Mouse (Mus musculus): ENCODE measurements at regions not wholly inside any gene's neighbourhood (a gene's known extent, or its start where the extent isn't known, plus 50 kb on each side); places are given as distances from the start of the nearest gene placed in this dataset.

- Histone ChIP-seq H3K9me3 (ENCODE audit: control insufficient read depth, low read length) (no peaks in the 10 kb centered on the region), H3K36me3 (ENCODE audit: control insufficient read depth, insufficient read depth, low read length) (no peaks in the 10 kb centered on the region), H3K4me3 (ENCODE audit: low read length) (no peak overlapping the region), H3K27me3 (replicated peaks; ENCODE audit: control insufficient read depth, insufficient read depth, low read length) (no peaks in the 10 kb centered on the region), H3K4me2 (ENCODE audit: low read length) (no peak overlapping the region), H3K27ac (ENCODE audit: low read depth, low read length) (no peak overlapping the region), H3K4me1 (ENCODE audit: control insufficient read depth, insufficient read depth, low read depth, low read length) (no peaks in the 10 kb centered on the region), H3K9ac (ENCODE audit: low read depth, low read length) (no peak overlapping the region)
- peak; percentile 86 for ATAC-seq
- WGBS, result 61% methylated on average over 3 of the region's 3 CpGs
These were observed 136.7 kb upstream of the Cxxc4 start for GRCm38 (mm10) chr3:134099471-134100125.

DNA sequence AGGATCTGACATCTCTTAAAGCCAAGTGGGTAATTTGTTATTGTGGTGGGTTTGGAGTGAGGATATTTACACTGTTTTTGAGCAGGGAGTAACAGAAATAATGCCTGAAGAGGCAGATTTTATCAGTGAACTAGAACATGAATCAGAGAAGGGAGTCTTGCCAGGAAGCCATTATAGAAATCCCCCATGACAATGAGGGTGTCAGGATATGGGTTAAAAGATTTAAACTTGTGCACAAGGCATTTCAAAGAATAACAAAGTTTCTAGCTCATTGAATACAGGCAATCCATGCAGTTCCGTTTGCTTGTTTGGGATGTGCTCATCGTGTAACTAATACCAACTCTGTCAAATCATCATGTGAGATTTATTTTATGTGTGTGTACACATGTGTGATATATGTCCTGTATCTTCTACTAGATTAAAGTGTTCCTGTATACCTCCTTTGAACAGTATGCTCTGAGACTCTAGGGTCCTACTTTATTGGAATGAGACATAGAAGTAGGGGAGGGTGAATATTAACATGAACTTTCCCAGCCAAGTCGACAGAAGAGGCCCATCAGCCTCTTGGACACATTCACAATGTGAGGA is 134.0 kb upstream of the Cxxc4 start:
- no peak for ATAC-seq
- no peak overlapping the region for H3K9ac ChIP-seq (ENCODE audit: low read depth, low read length)
- WGBS, result 71% methylated on average over 3 of the region's 3 CpGs
- H3K27ac ChIP-seq (ENCODE audit: low read depth, low read length), result no peak overlapping the region
- H3K4me3 ChIP-seq (ENCODE audit: low read length), result no peak overlapping the region
- no peaks in the 10 kb centered on the region for H3K36me3 ChIP-seq (ENCODE audit: control insufficient read depth, insufficient read depth, low read length)
- H3K4me1 ChIP-seq (ENCODE audit: control insufficient read depth, insufficient read depth, low read depth, low read length), result no peaks in the 10 kb centered on the region
- H3K27me3 ChIP-seq (replicated peaks; ENCODE audit: control insufficient read depth, insufficient read depth, low read length), result no peaks in the 10 kb centered on the region
- H3K4me2 ChIP-seq (ENCODE audit: low read length), result no peak overlapping the region
- no peaks in the 10 kb centered on the region for H3K9me3 ChIP-seq (ENCODE audit: control insufficient read depth, low read length)

DNA sequence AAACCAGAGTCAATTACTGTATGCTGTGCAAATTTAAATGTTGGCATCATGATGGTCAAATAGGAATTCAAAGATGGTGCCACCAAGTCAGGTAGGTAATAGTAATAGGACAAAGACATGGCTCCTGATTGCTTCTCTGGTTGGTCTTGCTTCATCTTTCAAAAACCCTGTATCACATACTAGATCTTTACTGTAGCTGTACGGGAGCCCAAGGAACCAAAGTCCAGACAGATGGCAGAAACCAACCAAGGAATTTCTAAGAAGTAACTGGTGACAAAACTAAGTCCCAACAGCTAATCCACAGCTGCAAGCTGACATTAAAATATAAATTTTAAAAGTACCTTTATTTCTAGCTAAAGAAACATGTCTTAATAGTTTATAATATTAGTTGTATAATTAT is 131.7 kb upstream of the Cxxc4 start:
- WGBS, result 88% methylated on average over 1 of the region's 1 CpGs
- no peaks in the 10 kb centered on the region for H3K36me3 ChIP-seq (ENCODE audit: control insufficient read depth, insufficient read depth, low read length)
- H3K27me3 ChIP-seq (replicated peaks; ENCODE audit: control insufficient read depth, insufficient read depth, low read length), result no peaks in the 10 kb centered on the region
- ATAC-seq, result no peak
- no peak overlapping the region for H3K4me2 ChIP-seq (ENCODE audit: low read length)
- no peaks in the 10 kb centered on the region for H3K4me1 ChIP-seq (ENCODE audit: control insufficient read depth, insufficient read depth, low read depth, low read length)
- H3K9ac ChIP-seq (ENCODE audit: low read depth, low read length), result no peak overlapping the region
- no peak overlapping the region for H3K4me3 ChIP-seq (ENCODE audit: low read length)
- no peak overlapping the region for H3K27ac ChIP-seq (ENCODE audit: low read depth, low read length)
- H3K9me3 ChIP-seq (ENCODE audit: control insufficient read depth, low read length), result no peaks in the 10 kb centered on the region

- H3K9me3 ChIP-seq (ENCODE audit: control insufficient read depth, low read length), result no peaks in the 10 kb centered on the region
- WGBS, result 86% methylated on average over 2 of the region's 2 CpGs
- H3K4me3 ChIP-seq (ENCODE audit: low read length), result no peak overlapping the region
- H3K27me3 ChIP-seq (replicated peaks; ENCODE audit: control insufficient read depth, insufficient read depth, low read length), result no peaks in the 10 kb centered on the region
- H3K4me1 ChIP-seq (ENCODE audit: control insufficient read depth, insufficient read depth, low read depth, low read length), result no peaks in the 10 kb centered on the region
- H3K27ac ChIP-seq (ENCODE audit: low read depth, low read length), result no peak overlapping the region
- H3K4me2 ChIP-seq (ENCODE audit: low read length), result no peak overlapping the region
- no peak for ATAC-seq
- H3K36me3 ChIP-seq (ENCODE audit: control insufficient read depth, insufficient read depth, low read length), result no peaks in the 10 kb centered on the region
- H3K9ac ChIP-seq (ENCODE audit: low read depth, low read length), result no peak overlapping the region
These were observed 131.2 kb upstream of the Cxxc4 start for GRCm38 (mm10) chr3:134105112-134105511.

GRCm38 (mm10) chr3:134105567-134105966 is 130.7 kb upstream of the Cxxc4 start:
- no peak for ATAC-seq
- H3K4me1 ChIP-seq (ENCODE audit: control insufficient read depth, insufficient read depth, low read depth, low read length), result no peaks in the 10 kb centered on the region
- WGBS, result 67% methylated on average over 3 of the region's 3 CpGs

GRCm38 (mm10) chr3:134114501-134114900 is 121.8 kb upstream of the Cxxc4 start:
- 33% methylated on average over 1 of the region's 1 CpGs for WGBS
- no peaks in the 10 kb centered on the region for H3K4me1 ChIP-seq (ENCODE audit: control insufficient read depth, insufficient read depth, low read depth, low read length)
- H3K36me3 ChIP-seq (ENCODE audit: control insufficient read depth, insufficient read depth, low read length), result no peaks in the 10 kb centered on the region
- H3K4me2 ChIP-seq (ENCODE audit: low read length), result no peak overlapping the region
- no peaks in the 10 kb centered on the region for H3K27me3 ChIP-seq (replicated peaks; ENCODE audit: control insufficient read depth, insufficient read depth, low read length)
- ATAC-seq, result no peak
- no peak overlapping the region for H3K9ac ChIP-seq (ENCODE audit: low read depth, low read length)
- H3K4me3 ChIP-seq (ENCODE audit: low read length), result no peak overlapping the region
- no peaks in the 10 kb centered on the region for H3K9me3 ChIP-seq (ENCODE audit: control insufficient read depth, low read length)
- no peak overlapping the region for H3K27ac ChIP-seq (ENCODE audit: low read depth, low read length)

More at GRCm38 (mm10) chr3:134105567-134105966, 130.7 kb upstream of the Cxxc4 start:
- no peak overlapping the region for H3K4me2 ChIP-seq (ENCODE audit: low read length)
- H3K4me3 ChIP-seq (ENCODE audit: low read length), result no peak overlapping the region
- no peaks in the 10 kb centered on the region for H3K9me3 ChIP-seq (ENCODE audit: control insufficient read depth, low read length)
- no peaks in the 10 kb centered on the region for H3K36me3 ChIP-seq (ENCODE audit: control insufficient read depth, insufficient read depth, low read length)
- H3K27me3 ChIP-seq (replicated peaks; ENCODE audit: control insufficient read depth, insufficient read depth, low read length), result no peaks in the 10 kb centered on the region
- no peak overlapping the region for H3K27ac ChIP-seq (ENCODE audit: low read depth, low read length)
- H3K9ac ChIP-seq (ENCODE audit: low read depth, low read length), result no peak overlapping the region

DNA sequence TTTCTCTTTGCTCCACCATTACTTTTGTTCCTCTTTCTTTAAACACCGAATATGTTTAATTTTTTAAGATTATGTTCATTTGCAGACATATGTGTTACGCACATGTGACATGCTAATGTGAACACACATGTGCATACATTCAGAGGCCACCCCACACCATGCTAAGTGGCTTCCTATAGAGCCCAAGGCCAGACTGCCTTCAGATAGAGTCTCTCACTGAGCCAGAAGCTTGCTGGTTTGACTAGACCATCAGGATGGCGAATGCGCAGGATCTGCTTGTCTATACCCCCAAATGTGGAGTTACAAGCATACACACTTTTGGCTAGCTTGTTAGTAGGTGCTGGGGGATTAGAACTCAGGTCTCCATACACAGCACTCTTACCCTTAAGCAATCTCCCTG is 121.3 kb upstream of the Cxxc4 start:
- 95% methylated on average over 4 of the region's 4 CpGs for WGBS
- Histone ChIP-seq H3K9ac (ENCODE audit: low read depth, low read length) (no peak overlapping the region), H3K9me3 (ENCODE audit: control insufficient read depth, low read length) (no peaks in the 10 kb centered on the region), H3K4me2 (ENCODE audit: low read length) (no peak overlapping the region), H3K4me1 (ENCODE audit: control insufficient read depth, insufficient read depth, low read depth, low read length) (no peaks in the 10 kb centered on the region), H3K4me3 (ENCODE audit: low read length) (no peak overlapping the region), H3K36me3 (ENCODE audit: control insufficient read depth, insufficient read depth, low read length) (no peaks in the 10 kb centered on the region), H3K27me3 (replicated peaks; ENCODE audit: control insufficient read depth, insufficient read depth, low read length) (no peaks in the 10 kb centered on the region), H3K27ac (ENCODE audit: low read depth, low read length) (no peak overlapping the region)
- no peak for ATAC-seq

- no peaks in the 10 kb centered on the region for H3K27me3 ChIP-seq (replicated peaks; ENCODE audit: control insufficient read depth, insufficient read depth, low read length)
- H3K4me3 ChIP-seq (ENCODE audit: low read length), result no peak overlapping the region
- no peaks in the 10 kb centered on the region for H3K36me3 ChIP-seq (ENCODE audit: control insufficient read depth, insufficient read depth, low read length)
- H3K9ac ChIP-seq (ENCODE audit: low read depth, low read length), result no peak overlapping the region
- no peak overlapping the region for H3K27ac ChIP-seq (ENCODE audit: low read depth, low read length)
- H3K4me1 ChIP-seq (ENCODE audit: control insufficient read depth, insufficient read depth, low read depth, low read length), result no peaks in the 10 kb centered on the region
- 72% methylated on average over 4 of the region's 4 CpGs for WGBS
- no peak overlapping the region for H3K4me2 ChIP-seq (ENCODE audit: low read length)
- H3K9me3 ChIP-seq (ENCODE audit: control insufficient read depth, low read length), result no peaks in the 10 kb centered on the region
- no peak for ATAC-seq
These were observed 117.4 kb upstream of the Cxxc4 start for GRCm38 (mm10) chr3:134118898-134119297.

DNA sequence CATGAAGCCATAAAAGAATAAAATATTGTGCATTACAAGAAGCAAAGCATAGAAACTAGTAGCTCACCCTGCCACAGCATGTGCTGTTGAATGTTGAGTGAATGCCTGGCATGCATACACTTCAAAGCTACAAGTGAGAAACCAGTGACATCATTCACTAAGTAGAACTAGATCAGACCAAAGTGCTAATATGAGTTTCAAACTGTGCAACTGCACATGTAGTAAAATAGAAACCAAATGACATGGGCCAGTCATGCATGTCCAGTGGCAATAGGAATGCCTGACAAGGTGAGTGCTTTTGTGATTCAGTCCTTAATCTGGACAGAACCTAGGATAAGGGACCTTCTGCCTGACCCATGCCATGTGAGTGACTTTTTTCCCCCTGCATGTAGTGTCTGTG is 111.3 kb upstream of the Cxxc4 start:
- Histone ChIP-seq H3K9ac (ENCODE audit: low read depth, low read length) (no peak overlapping the region), H3K27ac (ENCODE audit: low read depth, low read length) (no peak overlapping the region), H3K36me3 (ENCODE audit: control insufficient read depth, insufficient read depth, low read length) (no peaks in the 10 kb centered on the region), H3K4me2 (ENCODE audit: low read length) (no peak overlapping the region), H3K4me1 (ENCODE audit: control insufficient read depth, insufficient read depth, low read depth, low read length) (no peaks in the 10 kb centered on the region), H3K27me3 (replicated peaks; ENCODE audit: control insufficient read depth, insufficient read depth, low read length) (no peaks in the 10 kb centered on the region), H3K4me3 (ENCODE audit: low read length) (no peak overlapping the region), H3K9me3 (ENCODE audit: control insufficient read depth, low read length) (no peaks in the 10 kb centered on the region)
- ATAC-seq, result no peak

Measured in hindbrain, embryonic 16.5 days (tissue).